Mouse (Mus musculus) cerebellum, adult 9-10 months (tissue): ENCODE measurements around the gene Lmbr1l.

Experiments
- DNase-seq: peaks from one replicate; pipeline ENCODE4 v3.0.0; 2022

Gene Lmbr1l

GRCm38 (mm10) chr15:98917538-98918498 is at the start of gene Lmbr1l:
Gene Lmbr1l (minus strand): TSS chr15:98918231.
- peak; percentile 99 for DNase-seq

DNA sequence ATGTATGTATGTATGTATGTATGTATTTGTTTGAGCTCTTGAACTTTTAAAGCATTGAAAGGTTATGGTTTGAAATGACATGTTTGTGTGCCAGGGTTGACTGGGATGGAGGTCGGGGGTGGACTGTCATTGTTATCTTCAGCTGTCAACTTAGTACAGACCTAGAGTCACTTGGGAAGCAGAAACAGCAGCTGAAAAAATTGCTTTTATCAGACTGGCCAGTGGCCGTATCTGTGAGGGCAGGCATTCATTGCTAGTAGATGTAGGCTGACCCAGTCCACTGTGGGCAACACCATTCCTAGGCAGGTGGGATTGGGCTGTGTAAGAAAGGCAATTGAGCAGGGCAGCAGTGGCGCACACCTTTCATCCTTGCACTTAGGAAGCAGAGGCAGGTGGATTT is 41.5 kb upstream of the Lmbr1l start:
- DNase-seq = no peak

DNA sequence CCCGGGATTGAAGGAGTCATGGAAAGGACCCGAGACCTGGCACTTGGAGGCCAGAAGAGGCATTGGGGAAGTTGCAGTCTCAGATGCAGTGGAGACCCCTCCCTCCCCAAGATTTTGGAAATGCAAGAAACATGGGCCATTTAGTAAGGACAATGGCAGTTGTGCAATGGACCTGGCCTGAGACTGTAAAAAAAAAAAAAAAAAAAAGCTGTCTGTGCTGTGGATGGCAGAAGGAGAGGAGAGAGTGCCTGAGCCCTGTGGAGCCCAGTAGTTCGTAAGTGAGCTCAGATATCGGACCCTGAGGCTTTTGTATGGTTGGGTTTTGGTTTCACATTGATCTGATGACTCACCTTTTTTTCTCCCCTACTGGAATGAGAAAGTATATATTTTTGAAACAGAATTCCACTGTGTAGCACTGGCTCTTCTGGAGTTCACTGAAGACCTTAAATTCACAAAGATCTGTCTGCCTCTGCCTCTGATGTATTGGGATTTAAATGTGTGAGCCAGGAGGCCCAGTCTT is 40.9 kb upstream of the Lmbr1l start:
- DNase-seq = no peak

- DNase-seq = no peak
Observed at GRCm38 (mm10) chr15:98957475-98957874, 39.4 kb upstream of the Lmbr1l start.

DNA sequence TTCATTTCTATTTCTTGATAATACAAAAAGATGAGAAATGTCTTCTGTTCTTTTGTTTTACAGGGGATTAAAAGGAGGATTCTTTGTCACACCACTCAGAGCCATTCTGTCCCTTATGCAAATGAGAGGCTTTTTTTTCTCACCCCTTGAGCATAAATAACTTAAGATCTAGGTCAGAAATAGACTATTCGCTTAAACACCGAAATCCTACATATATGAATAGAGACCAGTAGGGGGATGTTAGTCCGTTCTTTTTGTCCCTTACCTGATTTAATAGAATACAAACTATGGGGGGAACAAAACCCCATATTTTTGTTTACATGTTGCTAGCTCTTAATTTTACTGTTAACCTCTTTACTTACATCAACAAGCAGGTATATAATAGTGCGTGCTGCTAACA is 38.0 kb upstream of the Lmbr1l start:
- no peak for DNase-seq

DNA sequence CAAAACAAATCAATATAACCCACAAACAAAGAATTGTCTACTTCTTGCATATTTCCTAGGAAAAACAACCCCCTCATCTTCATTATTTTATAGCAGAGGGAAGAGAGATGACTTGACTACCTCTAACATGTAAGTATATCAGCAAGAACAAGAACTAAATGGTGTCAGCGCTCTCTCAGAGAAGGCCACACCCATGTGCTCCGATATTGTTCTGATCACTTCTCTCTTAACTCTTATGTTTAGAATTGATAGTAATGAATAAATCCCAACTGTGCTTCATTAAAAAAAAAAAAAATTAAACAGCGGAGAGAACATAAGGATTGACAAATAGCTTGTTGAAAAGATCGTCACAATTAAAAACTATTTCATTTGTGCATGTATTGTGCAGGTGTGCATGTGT is 37.3 kb upstream of the Lmbr1l start:
- no peak for DNase-seq

GRCm38 (mm10) chr15:98954425-98955253 is 36.6 kb upstream of the Lmbr1l start:
- DNase-seq = peak; percentile 72

- peak; percentile 99 for DNase-seq
Observed at GRCm38 (mm10) chr15:98953401-98954356, 35.6 kb upstream of the Lmbr1l start, which contains the start of the genes Gm49450 and Tuba1a. Gene Gm49450 (minus strand): TSS chr15:98953551. Gene Tuba1a (minus strand): TSS chr15:98953703.

DNA sequence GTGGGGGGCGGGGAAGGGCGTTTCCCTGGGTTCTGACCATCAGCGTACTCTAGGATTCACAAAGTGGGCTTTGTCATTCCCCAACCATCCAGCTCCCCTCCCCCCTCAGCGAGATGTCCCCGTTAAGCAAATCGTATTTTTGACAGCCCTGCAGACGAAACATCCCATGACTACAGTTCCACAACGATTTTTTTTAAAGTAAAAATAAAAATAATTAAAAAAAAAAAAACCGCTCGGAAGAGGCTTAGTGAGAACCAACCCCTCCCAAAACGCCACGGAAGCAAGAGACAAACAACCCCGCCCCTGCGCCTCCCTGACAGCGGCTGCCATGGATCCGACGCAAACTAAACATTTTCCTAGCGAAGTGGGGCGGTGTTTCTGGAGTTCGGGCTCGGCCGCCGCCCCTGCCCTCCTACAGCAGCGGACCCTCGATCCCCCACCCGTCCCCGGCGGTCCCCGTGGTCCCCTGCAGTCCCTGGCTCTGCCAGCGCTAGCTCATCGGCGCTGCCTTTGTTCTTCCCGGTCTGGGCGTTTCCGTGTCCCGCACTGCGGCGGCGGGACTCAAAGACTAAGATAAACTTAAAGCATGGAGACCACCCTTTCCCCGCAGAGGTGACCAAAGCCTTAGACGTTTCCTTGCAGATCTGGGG is 34.8 kb upstream of the Lmbr1l start:
- DNase-seq = no peak

- DNase-seq = no peak
Observed at GRCm38 (mm10) chr15:98952063-98952455, 34.0 kb upstream of the Lmbr1l start.

GRCm38 (mm10) chr15:98951122-98952062 is 33.4 kb upstream of the Lmbr1l start:
- DNase-seq = peak; percentile 71

GRCm38 (mm10) chr15:98949607-98949892 is 31.5 kb upstream of the Lmbr1l start:
- DNase-seq = no peak

GRCm38 (mm10) chr15:98948857-98949606 is 31.0 kb upstream of the Lmbr1l start:
- no peak for DNase-seq

DNA sequence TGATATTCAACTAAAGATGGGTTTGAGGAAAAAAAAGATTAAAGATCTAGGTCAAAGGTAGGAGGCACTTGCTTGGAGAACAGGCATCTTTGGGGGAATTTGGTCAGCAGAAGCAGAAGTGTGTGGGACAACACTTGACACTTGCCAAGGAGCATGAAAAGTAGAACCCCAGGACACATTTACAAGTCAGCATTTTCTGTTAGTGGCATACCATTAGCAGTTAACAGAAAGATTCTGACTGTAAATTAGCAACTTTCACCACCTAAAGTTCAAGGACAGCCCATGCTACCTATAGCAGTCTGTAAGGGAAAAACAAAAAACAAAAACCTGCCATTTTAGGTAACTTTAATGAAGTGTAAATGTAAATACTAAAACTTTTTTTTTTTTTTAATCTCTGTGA is 30.4 kb upstream of the Lmbr1l start:
- DNase-seq = no peak

DNA sequence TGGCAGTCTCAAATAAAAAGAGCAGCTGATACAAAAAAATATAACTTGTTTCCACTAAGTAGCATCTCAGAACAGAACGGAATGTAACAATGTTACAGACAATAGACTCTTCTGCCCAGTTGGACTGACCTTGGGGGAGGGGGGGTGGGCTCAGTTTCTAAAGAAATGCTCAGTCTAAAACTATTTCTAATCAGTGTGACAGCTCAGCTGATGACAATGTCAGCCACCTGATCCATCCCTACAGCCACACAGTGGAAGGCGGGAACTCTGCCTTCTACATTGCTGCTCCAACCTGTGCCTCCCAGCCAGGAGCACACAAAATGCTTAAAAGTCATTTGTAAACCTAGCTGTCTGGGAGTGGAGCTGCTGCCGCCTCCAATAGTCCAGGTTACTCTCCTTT is 29.9 kb upstream of the Lmbr1l start:
- no peak for DNase-seq

DNA sequence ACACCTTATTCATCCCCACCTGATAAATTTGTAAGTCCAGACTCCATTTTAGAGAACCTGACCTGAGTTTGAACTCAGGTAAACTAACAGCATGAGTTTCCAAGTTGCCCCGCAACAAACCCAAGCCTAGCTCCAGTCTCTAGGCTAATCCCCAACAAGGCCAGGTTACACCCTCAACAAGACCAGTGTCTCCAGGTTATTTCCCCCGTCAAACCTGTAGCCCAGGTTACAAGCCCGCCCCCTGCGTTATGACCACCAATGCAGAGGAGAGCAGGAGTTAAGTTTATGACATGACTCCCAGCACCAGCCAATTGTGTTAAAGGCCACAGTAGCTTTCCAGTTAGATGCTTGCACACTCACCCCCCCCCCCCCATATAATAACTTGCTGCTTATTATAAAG is 25.1 kb upstream of the Lmbr1l start:
- DNase-seq = no peak

- no peak for DNase-seq
Observed at GRCm38 (mm10) chr15:98942081-98942480, 24.1 kb upstream of the Lmbr1l start.

DNA sequence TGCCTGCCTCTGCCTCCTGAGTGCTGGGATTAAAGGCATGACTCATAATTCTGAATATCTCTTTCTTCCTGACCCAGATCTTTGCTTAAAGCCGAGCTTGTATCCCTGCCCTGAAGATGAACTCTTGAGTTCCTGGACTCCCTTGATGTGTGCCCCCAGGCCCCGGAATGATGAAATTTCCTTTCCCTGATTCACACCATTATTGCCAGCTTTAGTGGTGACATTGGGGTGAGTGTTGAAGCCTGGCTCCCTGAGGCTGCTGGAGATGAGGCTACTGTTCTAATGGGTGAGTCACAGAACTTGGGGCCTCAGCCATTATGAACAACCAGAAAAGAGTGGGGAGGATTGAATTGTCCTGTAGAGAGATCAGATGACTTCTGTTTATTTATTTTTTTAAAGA is 23.5 kb upstream of the Lmbr1l start:
- DNase-seq = no peak

- peak; percentile 64 for DNase-seq
Observed at GRCm38 (mm10) chr15:98940816-98941215, 22.8 kb upstream of the Lmbr1l start.
